Mouse (Mus musculus) left cerebral cortex, adult 11 months (tissue): ENCODE results near the gene Psma3.
"Not testable (repeated sequence)": the region's sequence is repeated elsewhere in the genome, so short reads cannot be mapped to it uniquely, and the experiment has no call there.

ENCODE experiments used
- DNase-seq: peaks from one replicate; pipeline ENCODE4 v3.0.0; 2022; ENCODE audit warnings: low spot score

Psma3 gene

GRCm38 (mm10) chr12:71001456-71001855, 27.0 kb downstream of the Psma3 start:
- DNase-seq: no peak

GRCm38 (mm10) chr12:71003760-71004426, 29.5 kb downstream of the Psma3 start:
- no peak for DNase-seq

- DNase-seq: no peak
Measured at GRCm38 (mm10) chr12:71006141-71006540, 31.7 kb downstream of the Psma3 start.

GRCm38 (mm10) chr12:71006901-71007300, 32.5 kb downstream of the Psma3 start:
- DNase-seq: no peak

GRCm38 (mm10) chr12:71009769-71010168, 35.3 kb downstream of the Psma3 start:
- DNase-seq: no peak

GRCm38 (mm10) chr12:71014845-71015362, 40.5 kb downstream of the Psma3 start:
- DNase-seq: no peak

GRCm38 (mm10) chr12:71015363-71016210, 41.2 kb downstream of the Psma3 start, which contains the start of gene Arid4a:
Gene Arid4a (plus strand): TSS chr12:71015990.
- peak; percentile 100 for DNase-seq

- no peak for DNase-seq
Measured at GRCm38 (mm10) chr12:71016211-71016502, 41.7 kb downstream of the Psma3 start.

GRCm38 (mm10) chr12:71016503-71017241, 42.3 kb downstream of the Psma3 start:
- DNase-seq: no peak

- DNase-seq: no peak
Measured at GRCm38 (mm10) chr12:71017242-71017571, 42.8 kb downstream of the Psma3 start.

- no peak for DNase-seq
Measured at GRCm38 (mm10) chr12:71017827-71018226, 43.4 kb downstream of the Psma3 start.

- no peak for DNase-seq
Measured at GRCm38 (mm10) chr12:71019211-71019610, 44.8 kb downstream of the Psma3 start.

- DNase-seq: no peak
Measured at GRCm38 (mm10) chr12:71024411-71024810, 50.0 kb downstream of the Psma3 start.

- not testable (repeated sequence) for DNase-seq
Measured at GRCm38 (mm10) chr12:71028265-71028664, 53.8 kb downstream of the Psma3 start.

- DNase-seq: no peak
Measured at GRCm38 (mm10) chr12:71030260-71030659, 55.8 kb downstream of the Psma3 start.

- DNase-seq: no peak
Measured at GRCm38 (mm10) chr12:71030722-71031121, 56.3 kb downstream of the Psma3 start.

GRCm38 (mm10) chr12:71035826-71036225, 61.4 kb downstream of the Psma3 start:
- no peak for DNase-seq

GRCm38 (mm10) chr12:71036729-71037404, 62.4 kb downstream of the Psma3 start:
- no peak for DNase-seq

GRCm38 (mm10) chr12:71040462-71040861, 66.0 kb downstream of the Psma3 start:
- no peak for DNase-seq

- no peak for DNase-seq
Measured at GRCm38 (mm10) chr12:71042451-71042850, 68.0 kb downstream of the Psma3 start.

- no peak for DNase-seq
Measured at GRCm38 (mm10) chr12:71043571-71043970, 69.2 kb downstream of the Psma3 start.

GRCm38 (mm10) chr12:71044488-71044887, 70.1 kb downstream of the Psma3 start:
- DNase-seq: no peak
